Mouse (Mus musculus) megakaryocyte, embryonic 14.5 days (primary cell): ENCODE measurements at regions not wholly inside any gene's neighbourhood (a gene's known extent, or its start where the extent isn't known, plus 50 kb on each side); places are given as distances from the start of the nearest gene placed in this dataset.

ENCODE experiments used
- FLI1 ChIP-seq: IDR thresholded peaks from 2 replicates; pipeline ENCODE4 v1.6.1; 2012; ENCODE audit warnings: low read length, inconsistent platforms, mixed read lengths
- GATA1 ChIP-seq: IDR thresholded peaks from 3 replicates; pipeline ENCODE4 v1.6.1; 2012; ENCODE audit warnings: mixed read lengths, low read length, inconsistent platforms, borderline replicate concordance

- TF ChIP-seq GATA1 (no peak), FLI1 (no peak)
Observed at GRCm38 (mm10) chr4:105527316-105527715, 262.4 kb upstream of the Gm12728 start.
